Mouse (Mus musculus): ENCODE results near the gene Pax1. TPM values are rescaled to one million over a fixed set of nuclear protein-coding genes. Genes with fewer than 3 reads are reported as not detected.

The Pax1 gene
- polyA plus RNA-seq, 1 experiment from 2014 or later: not detected

GRCm38 (mm10) chr2:147375019-147375715, 13.4 kb downstream of the Pax1 start:
- H3K36me3 ChIP-seq (ENCODE audit: control insufficient read depth, insufficient read depth, low read length): no peaks in the 10 kb centered on the region
- 4% methylated on average over 8 of the region's 8 CpGs for WGBS

DNA sequence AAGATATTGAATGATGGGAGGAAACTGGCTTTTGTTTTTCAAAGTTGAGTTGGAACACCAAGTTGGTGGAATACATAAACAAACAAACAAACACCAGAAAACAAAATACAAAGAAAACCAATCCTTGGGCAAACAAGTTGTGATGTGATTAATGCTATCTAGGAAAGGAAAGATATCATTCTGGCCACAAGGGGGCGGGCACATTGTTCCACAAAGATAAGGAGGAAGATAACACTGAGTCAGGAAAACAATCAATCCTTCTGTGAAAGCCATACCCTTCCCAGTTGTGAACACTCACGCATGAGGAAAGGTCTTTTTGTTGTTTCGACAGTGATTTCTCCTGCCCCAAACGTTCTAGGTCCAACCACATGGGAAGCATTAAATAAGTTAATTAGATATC, 17.2 kb downstream of the Pax1 start:
- no peak overlapping the region for H3K4me3 ChIP-seq (ENCODE audit: low read depth, low read length)
- 9% methylated on average over 4 of the region's 4 CpGs for WGBS
- H3K9me3 ChIP-seq (ENCODE audit: control insufficient read depth, low read depth, low read length): no peaks in the 10 kb centered on the region
- ATAC-seq (ENCODE audit: insufficient number of reproducible peaks, insufficient read depth, low FRiP score, low read depth): no peak
- no peaks in the 10 kb centered on the region for H3K36me3 ChIP-seq (ENCODE audit: control insufficient read depth, insufficient read depth, low read length)
- H3K4me2 ChIP-seq (replicated peaks; ENCODE audit: low read depth, low read length): no peak overlapping the region
- peaks cover 32% of the 10 kb centered on the region for H3K27me3 ChIP-seq (ENCODE audit: control insufficient read depth, insufficient read depth, low read length)
- no peak overlapping the region for H3K9ac ChIP-seq (replicated peaks; ENCODE audit: low read depth, low read length)
- H3K4me1 ChIP-seq (ENCODE audit: control insufficient read depth, insufficient read depth, low read length): no peaks in the 10 kb centered on the region
- H3K27ac ChIP-seq (ENCODE audit: low read length): no peak overlapping the region

More at GRCm38 (mm10) chr2:147375019-147375715, 13.4 kb downstream of the Pax1 start:
- no peaks in the 10 kb centered on the region for H3K4me1 ChIP-seq (ENCODE audit: control insufficient read depth, insufficient read depth, low read length)
- no peak overlapping the region for H3K4me3 ChIP-seq (ENCODE audit: low read depth, low read length)
- peaks cover 64% of the 10 kb centered on the region for H3K27me3 ChIP-seq (ENCODE audit: control insufficient read depth, insufficient read depth, low read length)
- H3K27ac ChIP-seq (ENCODE audit: low read length): no peak overlapping the region
- H3K9ac ChIP-seq (replicated peaks; ENCODE audit: low read depth, low read length): no peak overlapping the region
- no peak for ATAC-seq (ENCODE audit: insufficient number of reproducible peaks, insufficient read depth, low FRiP score, low read depth)
- no peaks in the 10 kb centered on the region for H3K9me3 ChIP-seq (ENCODE audit: control insufficient read depth, low read depth, low read length)
- H3K4me2 ChIP-seq (replicated peaks; ENCODE audit: low read depth, low read length): no peak overlapping the region

DNA sequence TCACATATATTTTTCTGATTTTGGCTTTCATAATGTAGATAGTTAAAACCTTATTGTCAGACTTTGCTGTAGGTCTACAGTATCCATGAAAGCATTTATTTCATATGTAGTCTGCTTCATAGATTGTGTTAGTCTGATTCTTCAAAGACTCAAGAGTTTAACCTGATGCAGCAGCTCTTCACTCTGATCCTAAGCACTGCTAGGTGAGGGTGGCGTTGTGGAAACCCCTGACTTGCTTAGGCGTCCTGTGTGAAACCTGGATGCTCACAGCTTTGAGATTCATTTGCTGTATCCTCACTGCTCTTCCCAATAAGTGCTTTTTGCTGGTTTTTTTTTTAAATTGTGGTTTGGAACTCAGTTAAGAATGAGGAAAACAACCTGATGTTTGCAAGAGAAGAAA, 21.6 kb downstream of the Pax1 start:
- no peak overlapping the region for H3K4me2 ChIP-seq (replicated peaks; ENCODE audit: low read depth, low read length)
- H3K27ac ChIP-seq (ENCODE audit: low read length): no peak overlapping the region
- H3K4me3 ChIP-seq (ENCODE audit: low read depth, low read length): no peak overlapping the region
- no peak overlapping the region for H3K9ac ChIP-seq (replicated peaks; ENCODE audit: low read depth, low read length)
- no peak for ATAC-seq (ENCODE audit: insufficient number of reproducible peaks, insufficient read depth, low FRiP score, low read depth)
- H3K9me3 ChIP-seq (ENCODE audit: control insufficient read depth, low read depth, low read length): no peaks in the 10 kb centered on the region
- H3K36me3 ChIP-seq (ENCODE audit: control insufficient read depth, insufficient read depth, low read length): no peaks in the 10 kb centered on the region
- H3K27me3 ChIP-seq (ENCODE audit: control insufficient read depth, insufficient read depth, low read length): peaks cover 3% of the 10 kb centered on the region; the same call in 1 of the 2 replicates
- no peaks in the 10 kb centered on the region for H3K4me1 ChIP-seq (ENCODE audit: control insufficient read depth, insufficient read depth, low read length)
- 81% methylated on average over 2 of the region's 2 CpGs for WGBS

DNA sequence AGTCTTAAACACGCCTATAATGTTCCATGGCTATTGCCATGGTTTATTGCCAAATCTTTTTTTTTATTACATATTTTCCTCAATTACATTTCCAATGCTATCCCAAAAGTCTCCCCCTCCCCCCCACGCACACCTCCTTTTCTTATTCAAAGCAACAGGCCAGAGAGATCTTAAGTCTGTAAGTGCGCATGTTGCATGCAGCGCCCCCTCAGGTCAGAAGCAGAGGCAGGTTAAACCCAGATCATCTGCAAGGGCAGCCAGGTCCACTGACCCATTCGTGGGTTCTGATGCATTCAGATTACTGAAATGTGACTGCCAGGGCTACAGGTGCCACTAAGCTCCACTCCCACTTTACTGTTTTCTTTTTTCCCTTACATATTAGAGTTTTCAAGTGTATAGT, 25.2 kb downstream of the Pax1 start:
- 53% methylated on average over 5 of the region's 5 CpGs for WGBS
- Histone ChIP-seq H3K9me3 (ENCODE audit: control insufficient read depth, low read depth, low read length) (no peaks in the 10 kb centered on the region), H3K4me2 (replicated peaks; ENCODE audit: low read depth, low read length) (no peak overlapping the region), H3K4me1 (ENCODE audit: control insufficient read depth, insufficient read depth, low read length) (no peaks in the 10 kb centered on the region), H3K27ac (ENCODE audit: low read length) (no peak overlapping the region), H3K4me3 (ENCODE audit: low read depth, low read length) (no peak overlapping the region), H3K9ac (replicated peaks; ENCODE audit: low read depth, low read length) (no peak overlapping the region), H3K36me3 (ENCODE audit: control insufficient read depth, insufficient read depth, low read length) (no peaks in the 10 kb centered on the region), H3K27me3 (ENCODE audit: control insufficient read depth, insufficient read depth, low read length) (no peaks in the 10 kb centered on the region)
- no peak for ATAC-seq (ENCODE audit: insufficient number of reproducible peaks, insufficient read depth, low FRiP score, low read depth)

DNA sequence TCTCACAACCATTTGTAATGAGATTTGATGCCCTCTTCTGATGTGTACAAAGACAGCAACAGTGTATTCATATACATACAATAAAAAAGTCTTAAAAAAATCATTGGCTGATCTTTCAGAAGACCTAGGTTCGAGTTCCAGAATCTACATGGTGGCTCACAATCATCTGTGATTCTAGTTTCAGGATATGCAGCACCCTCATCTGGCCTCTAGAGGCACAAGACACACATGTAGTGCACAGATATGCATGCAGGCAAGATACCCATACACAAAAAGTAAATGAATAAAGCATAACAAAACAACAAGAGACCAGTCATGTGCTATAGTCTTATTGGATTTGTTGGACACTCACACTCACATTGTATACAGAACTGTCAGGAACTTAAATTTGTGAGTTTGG, 47.6 kb downstream of the Pax1 start:
- 65% methylated on average over 1 of the region's 1 CpGs for WGBS
- Histone ChIP-seq H3K9me3 (ENCODE audit: control insufficient read depth, low read depth, low read length) (no peaks in the 10 kb centered on the region), H3K4me1 (ENCODE audit: control insufficient read depth, insufficient read depth, low read length) (no peaks in the 10 kb centered on the region), H3K27me3 (ENCODE audit: control insufficient read depth, insufficient read depth, low read length) (no peaks in the 10 kb centered on the region), H3K36me3 (ENCODE audit: control insufficient read depth, insufficient read depth, low read length) (no peaks in the 10 kb centered on the region), H3K27ac (ENCODE audit: low read length) (no peak overlapping the region), H3K4me3 (ENCODE audit: low read depth, low read length) (no peak overlapping the region), H3K9ac (replicated peaks; ENCODE audit: low read depth, low read length) (no peak overlapping the region), H3K4me2 (replicated peaks; ENCODE audit: low read depth, low read length) (no peak overlapping the region)
- ATAC-seq (ENCODE audit: insufficient number of reproducible peaks, insufficient read depth, low FRiP score, low read depth): no peak

GRCm38 (mm10) chr2:147415037-147415436, 53.3 kb downstream of the Pax1 start:
- no peaks in the 10 kb centered on the region for H3K36me3 ChIP-seq (ENCODE audit: control insufficient read depth, insufficient read depth, low read length)
- H3K4me1 ChIP-seq (ENCODE audit: control insufficient read depth, insufficient read depth, low read length): no peaks in the 10 kb centered on the region
- no peak for ATAC-seq (ENCODE audit: insufficient number of reproducible peaks, insufficient read depth, low FRiP score, low read depth)
- WGBS: 86% methylated on average over 3 of the region's 3 CpGs
- no peak overlapping the region for H3K9ac ChIP-seq (replicated peaks; ENCODE audit: low read depth, low read length)
- no peak overlapping the region for H3K4me2 ChIP-seq (replicated peaks; ENCODE audit: low read depth, low read length)
- H3K27ac ChIP-seq (ENCODE audit: low read length): no peak overlapping the region
- H3K4me3 ChIP-seq (ENCODE audit: low read depth, low read length): no peak overlapping the region
- H3K9me3 ChIP-seq (ENCODE audit: control insufficient read depth, low read depth, low read length): no peaks in the 10 kb centered on the region
- H3K27me3 ChIP-seq (ENCODE audit: control insufficient read depth, insufficient read depth, low read length): no peaks in the 10 kb centered on the region

GRCm38 (mm10) chr2:147424582-147425255, 63.0 kb downstream of the Pax1 start:
- Histone ChIP-seq H3K27ac (ENCODE audit: low read length) (no peak overlapping the region), H3K4me2 (replicated peaks; ENCODE audit: low read depth, low read length) (no peak overlapping the region), H3K9ac (replicated peaks; ENCODE audit: low read depth, low read length) (no peak overlapping the region), H3K27me3 (ENCODE audit: control insufficient read depth, insufficient read depth, low read length) (no peaks in the 10 kb centered on the region), H3K4me1 (ENCODE audit: control insufficient read depth, insufficient read depth, low read length) (no peaks in the 10 kb centered on the region), H3K4me3 (ENCODE audit: low read depth, low read length) (no peak overlapping the region), H3K9me3 (ENCODE audit: control insufficient read depth, low read depth, low read length) (no peaks in the 10 kb centered on the region), H3K36me3 (ENCODE audit: control insufficient read depth, insufficient read depth, low read length) (no peaks in the 10 kb centered on the region)
- no peak for ATAC-seq (ENCODE audit: insufficient number of reproducible peaks, insufficient read depth, low FRiP score, low read depth)
- WGBS: 40% methylated on average over 10 of the region's 10 CpGs

- no peak overlapping the region for H3K4me3 ChIP-seq (ENCODE audit: low read depth, low read length)
- 10% methylated on average over 1 of the region's 1 CpGs for WGBS
- H3K9me3 ChIP-seq (ENCODE audit: control insufficient read depth, low read depth, low read length): no peaks in the 10 kb centered on the region
- H3K27me3 ChIP-seq (ENCODE audit: control insufficient read depth, insufficient read depth, low read length): no peaks in the 10 kb centered on the region
- H3K36me3 ChIP-seq (ENCODE audit: control insufficient read depth, insufficient read depth, low read length): no peaks in the 10 kb centered on the region
- H3K27ac ChIP-seq (ENCODE audit: low read length): no peak overlapping the region
- no peak overlapping the region for H3K9ac ChIP-seq (replicated peaks; ENCODE audit: low read depth, low read length)
- no peaks in the 10 kb centered on the region for H3K4me1 ChIP-seq (ENCODE audit: control insufficient read depth, insufficient read depth, low read length)
- ATAC-seq (ENCODE audit: insufficient number of reproducible peaks, insufficient read depth, low FRiP score, low read depth): no peak
- no peak overlapping the region for H3K4me2 ChIP-seq (replicated peaks; ENCODE audit: low read depth, low read length)
Observed at GRCm38 (mm10) chr2:147429607-147430356, 68.1 kb downstream of the Pax1 start.

Data from stomach, embryonic 14.5 days (tissue).